Mouse (Mus musculus) urinary bladder, adult 18-20 months (tissue): ENCODE measurements at regions not wholly inside any gene's neighbourhood (a gene's known extent, or its start where the extent isn't known, plus 50 kb on each side); places are given as distances from the start of the nearest gene placed in this dataset.
"Not testable (repeated sequence)": the region's sequence is repeated elsewhere in the genome, so short reads cannot be mapped to it uniquely, and the experiment has no call there.

Source experiments
- DNase-seq, 2 experiments: peaks; one replicate each; pipeline ENCODE4 v3.0.0; 2022; ENCODE audit warnings: low spot score in 2 of 2, mixed read lengths in 2 of 2

DNA sequence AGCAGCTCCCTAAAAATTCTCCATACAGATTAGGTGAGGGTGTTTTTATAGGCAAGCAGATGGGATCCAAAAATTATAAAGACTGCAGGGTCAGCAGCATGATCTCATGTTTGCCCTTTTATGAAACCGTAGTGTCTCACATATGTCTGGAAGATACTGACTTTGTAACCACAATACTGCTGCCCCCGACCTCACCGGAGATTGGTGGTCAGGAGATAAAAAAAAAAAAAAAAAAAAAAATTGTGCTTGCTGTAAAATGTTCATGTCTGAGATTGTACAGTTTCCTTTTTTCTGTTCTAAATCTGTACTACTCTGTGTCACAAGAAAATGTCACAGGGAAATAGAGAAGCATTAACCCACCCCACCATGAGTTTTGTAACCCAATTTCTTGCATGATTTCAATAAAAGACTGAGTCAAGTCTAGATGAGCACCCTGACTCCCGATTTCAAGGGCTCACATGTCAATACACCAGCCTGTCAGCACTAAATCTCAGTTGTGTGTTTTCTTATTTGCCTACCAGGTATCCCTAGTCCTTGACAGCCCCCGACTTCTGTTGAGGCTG lies 169.5 kb upstream of the Ipo5 start:
- no peak for DNase-seq

DNA sequence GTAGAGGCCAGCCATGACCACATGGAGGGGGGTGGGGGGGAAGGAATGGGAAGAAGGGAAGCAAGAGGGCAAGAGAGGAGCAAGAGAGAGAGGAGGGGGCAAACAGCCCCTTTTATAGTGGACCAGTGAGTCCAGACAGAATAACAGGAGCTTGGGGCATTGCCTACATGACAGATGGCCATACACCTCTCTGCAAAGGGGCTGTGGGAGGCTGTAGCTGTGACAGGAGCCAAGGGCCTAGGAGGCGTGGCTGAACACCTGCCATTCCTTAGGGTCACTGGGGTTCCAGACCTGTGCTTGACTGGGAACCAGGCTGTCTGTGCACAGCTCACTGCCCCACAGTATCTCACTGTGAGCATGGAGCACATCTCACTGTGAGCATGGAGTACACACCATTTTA lies 157.0 kb upstream of the Ipo5 start:
- no peak for DNase-seq

DNA sequence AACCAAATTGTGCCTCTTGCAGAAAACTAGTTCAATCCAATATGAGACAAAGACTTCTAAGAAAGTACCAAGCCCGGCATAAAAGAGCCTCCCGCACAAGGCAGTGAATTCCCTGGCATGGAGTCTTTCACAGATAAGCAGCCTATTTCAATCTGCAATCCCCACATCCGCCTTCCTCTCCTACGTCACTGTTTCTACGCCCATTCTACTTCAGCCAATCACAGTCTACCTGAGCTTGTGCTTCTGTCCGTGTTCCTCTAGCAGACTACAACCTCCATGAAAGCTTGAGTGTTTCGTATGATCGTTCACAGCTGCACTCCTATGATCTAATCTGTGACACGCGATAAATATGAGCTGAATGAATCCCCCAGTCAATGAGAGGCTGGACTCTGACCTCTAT lies 155.6 kb upstream of the Ipo5 start:
- DNase-seq, result no peak

DNA sequence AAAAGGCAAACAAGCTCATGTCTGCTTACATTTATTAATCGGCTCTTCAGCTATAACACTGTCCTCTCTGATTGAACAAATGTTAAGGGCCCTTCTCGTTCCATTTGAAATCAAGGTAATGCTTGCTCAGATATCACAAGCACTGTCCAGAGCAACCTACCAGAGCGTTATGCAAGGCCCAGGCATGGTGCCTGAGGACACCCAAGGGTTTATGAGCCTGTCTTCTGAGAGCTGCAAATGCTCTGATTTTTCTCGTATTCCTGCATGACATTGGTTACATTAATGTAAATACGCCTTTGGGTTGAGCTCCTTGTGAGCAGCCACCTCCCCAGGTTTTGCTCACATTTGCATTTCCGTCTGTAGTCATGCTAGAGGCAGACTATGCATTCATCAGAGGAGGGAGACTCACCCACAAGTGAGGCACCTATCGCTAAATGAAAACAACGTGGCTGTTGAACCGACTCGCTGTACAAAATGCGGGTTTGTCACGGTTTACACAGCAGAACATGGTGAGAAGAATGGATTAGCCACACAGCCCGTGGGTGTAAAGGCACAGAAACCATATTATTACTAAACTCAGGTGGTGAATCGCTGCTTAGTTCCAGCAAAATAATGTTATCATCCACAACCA lies 152.7 kb upstream of the Ipo5 start:
- no peak for DNase-seq

DNA sequence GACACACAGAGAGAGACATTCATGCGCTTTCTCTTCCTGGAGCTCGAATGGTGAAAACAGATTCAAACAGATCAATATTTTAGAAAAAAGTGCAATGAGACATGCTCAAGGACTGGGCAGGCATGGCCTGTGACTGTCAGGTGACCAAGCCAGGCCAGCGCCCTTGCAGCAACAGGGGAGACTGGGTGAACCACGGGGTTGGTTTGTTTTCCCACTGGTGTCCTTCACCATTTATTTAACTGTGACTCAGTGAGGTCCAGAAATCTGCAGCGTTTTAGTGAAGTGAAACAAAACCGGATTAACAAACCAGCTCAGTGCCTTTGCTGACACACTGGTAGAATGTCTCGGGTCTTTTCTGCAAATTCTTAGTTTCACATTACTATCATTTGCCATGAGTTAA lies 148.9 kb upstream of the Ipo5 start:
- DNase-seq, result no peak

DNA sequence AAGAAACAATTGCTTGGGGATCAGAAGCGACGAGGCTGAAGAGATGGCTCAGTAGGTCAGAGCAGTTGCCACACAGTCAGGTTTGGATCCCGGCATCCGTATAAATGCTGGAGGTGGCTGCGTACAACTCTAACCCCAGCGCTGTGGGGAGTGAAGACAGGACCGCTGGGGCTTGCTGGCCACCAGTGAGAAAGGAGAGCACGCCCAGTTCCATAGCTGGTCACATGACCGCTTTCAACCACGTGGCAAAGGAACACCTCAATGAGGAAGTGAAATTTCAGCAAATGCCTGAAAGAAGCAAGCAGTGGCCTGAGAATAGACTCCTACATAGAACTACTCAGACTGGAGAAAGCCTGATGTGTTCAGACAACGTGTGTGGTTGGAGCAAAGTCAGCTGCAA lies 148.3 kb upstream of the Ipo5 start:
- no peak for DNase-seq

DNA sequence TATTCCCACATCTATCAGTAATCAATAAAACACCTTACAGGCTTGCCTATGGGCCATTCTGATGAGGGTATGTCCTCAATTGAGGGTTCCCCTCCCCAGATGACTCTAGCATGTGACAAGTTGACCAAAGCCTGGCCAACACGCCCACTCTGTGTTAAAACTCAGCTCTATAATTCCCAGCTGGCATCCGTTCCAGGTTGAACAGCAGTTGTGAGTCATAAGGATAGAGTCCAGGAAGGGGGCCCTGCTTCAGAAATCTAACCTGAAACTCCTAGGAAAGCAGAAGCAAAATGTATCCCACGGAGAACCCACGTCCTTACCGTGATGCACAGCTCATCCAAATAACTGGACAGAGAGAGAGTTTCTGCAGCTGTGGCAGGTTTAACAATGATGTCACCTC lies 147.2 kb upstream of the Ipo5 start:
- DNase-seq, result no peak

DNA sequence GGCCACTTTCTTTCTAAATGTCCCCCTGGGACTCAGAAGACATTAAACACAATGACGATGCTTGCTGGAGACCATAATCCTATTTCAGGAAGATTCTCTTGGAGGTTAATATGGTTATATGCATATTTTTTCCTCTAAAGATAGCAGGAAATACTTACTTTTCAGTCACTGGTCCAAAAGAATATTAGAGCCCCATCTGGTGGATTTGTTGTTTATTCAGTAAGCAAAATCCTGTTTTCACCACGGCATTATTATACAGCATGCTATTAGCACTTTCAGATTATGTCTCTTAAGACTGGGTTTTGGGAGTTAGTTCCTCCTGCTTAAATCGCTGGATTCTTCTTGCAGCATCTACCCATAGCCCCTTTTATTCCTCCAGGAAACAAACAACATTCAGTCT lies 146.6 kb upstream of the Ipo5 start:
- DNase-seq, result no peak

DNA sequence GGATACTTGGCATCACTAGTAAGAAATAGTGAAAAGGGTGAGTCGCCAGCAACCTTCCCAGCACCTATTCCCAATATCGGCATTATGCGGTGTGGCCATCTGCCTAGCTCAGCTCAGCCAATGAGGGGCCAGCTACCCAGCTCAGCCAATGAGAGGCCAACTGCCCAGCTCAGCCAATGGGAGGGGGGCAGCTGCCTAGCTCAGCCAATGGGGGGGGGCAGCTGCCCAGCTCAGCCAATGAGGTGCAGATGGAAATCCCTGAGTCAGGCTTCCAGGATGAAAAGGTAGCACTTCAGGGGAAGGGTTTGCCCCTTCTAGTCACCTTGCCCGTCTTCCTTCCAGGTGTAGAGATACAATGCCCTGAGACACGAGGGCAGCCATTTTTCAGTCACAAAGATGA lies 144.6 kb upstream of the Ipo5 start:
- DNase-seq, result no peak

DNA sequence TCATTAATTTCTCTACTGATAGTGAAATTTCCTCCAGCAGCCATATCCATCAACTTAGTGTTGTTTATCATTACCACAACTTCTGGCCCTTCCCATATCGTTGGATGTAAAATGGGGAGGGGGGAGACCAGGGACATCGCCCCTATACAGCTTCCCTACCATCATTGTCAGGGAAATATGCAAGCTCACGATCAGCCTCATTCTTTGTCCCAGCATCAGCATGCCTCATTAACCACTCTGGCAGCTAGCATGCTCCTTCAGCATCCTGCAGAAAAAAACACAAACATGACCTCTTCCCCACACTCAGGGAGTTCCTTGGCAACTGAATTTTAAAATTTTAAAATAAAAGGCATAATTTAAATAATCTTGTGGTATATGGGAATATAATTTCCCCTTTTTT lies 140.4 kb upstream of the Ipo5 start:
- DNase-seq, result no peak

DNA sequence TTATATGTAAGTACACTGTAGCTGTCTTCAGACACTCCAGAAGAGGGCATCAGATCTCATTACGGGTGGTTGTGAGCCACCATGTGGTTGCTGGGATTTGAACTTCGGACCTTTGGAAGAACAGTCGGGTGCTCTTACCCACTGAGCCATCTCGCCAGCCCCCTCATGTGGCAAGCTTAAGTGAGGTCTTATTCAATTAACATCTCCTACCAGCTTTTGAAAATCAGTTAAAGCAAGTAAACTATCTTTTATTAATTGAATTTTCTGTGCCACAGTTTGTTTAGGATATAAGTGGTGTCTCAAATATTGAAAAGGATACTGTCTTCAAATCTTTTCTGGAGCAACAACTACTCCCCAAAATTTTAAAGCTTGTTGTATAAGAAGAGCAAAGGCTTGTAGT lies 138.0 kb upstream of the Ipo5 start:
- not testable (repeated sequence) for DNase-seq

DNA sequence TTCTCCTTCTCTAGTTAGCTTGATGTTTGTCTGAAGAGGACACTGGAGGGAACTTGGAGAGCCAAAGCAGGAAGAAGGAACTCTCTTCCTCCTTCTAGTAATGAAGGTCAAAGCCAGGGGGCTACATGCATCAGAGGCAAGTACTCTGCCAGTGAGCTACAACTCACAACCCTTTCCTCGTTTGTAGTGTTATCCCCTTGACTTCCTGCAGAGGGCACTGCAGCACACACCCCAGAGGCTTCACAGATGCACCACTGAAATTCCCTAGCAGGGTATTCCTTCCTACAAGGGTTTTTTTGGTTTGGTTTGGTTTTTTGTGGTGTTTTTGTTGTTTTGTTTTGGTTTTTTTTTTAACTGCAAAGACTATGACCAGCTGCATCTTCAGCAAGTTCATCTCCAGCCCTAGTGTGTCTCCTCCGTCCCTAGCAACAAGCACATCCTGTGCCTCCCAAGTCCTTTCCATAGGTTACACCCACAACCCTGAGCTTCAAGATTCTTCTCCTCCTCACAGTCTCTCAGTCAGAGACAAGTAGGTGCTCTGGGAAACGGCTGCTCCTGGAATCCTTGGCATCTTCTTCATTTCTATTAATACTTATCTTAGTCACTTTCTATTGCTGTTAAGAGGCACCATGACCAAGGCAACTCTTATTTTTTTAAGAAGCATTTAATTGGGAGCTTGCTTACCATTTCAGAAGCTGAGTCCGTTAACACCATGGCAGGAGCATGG lies 119.0 kb upstream of the Ipo5 start:
- DNase-seq, result no peak

DNA sequence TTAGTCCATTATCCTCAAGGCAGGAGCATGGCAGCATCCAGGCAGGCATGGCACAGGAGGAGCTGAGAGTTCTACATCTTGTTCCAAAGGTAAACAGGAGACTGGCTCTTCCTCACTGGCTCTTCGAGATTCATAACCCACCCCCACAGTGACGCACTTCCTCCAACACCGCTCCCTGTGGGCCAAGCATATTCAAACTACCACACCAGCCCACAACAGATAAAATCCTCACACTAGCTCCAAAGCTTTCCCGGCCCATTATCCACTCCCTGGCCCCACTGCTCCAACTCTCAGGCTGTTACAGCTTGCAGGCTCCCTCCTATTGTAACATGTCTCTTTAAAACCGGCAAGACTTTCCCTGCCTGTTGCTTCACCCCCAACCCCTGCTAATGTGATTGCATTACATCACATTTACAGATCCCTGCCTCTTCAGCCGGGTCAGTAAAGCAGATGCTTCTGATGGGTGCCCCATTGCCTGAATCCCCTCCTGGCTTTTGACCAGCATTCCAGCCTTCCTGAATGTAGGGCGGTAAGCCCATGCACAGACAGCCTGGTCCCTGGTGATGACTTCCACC lies 113.0 kb upstream of the Ipo5 start:
- no peak for DNase-seq

DNA sequence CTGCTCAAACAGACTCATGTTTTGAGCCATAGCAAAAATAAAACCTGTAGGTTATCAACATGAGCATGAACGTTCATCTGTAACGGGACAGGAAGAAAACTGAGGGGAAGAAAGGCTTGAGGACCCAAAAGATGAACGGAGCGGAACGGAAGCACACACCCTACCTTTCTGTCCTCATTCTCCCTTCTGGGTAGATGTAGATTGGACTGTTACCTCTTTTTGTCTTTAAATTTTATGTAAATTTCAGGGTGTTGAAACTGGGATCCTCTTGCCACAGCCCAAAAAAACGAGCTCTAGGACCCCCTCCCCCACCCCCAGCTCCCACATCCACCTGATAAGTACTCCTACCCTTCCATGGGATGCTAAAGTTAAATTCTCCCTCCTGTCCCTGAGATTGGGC lies 107.8 kb upstream of the Ipo5 start:
- DNase-seq, result no peak

DNA sequence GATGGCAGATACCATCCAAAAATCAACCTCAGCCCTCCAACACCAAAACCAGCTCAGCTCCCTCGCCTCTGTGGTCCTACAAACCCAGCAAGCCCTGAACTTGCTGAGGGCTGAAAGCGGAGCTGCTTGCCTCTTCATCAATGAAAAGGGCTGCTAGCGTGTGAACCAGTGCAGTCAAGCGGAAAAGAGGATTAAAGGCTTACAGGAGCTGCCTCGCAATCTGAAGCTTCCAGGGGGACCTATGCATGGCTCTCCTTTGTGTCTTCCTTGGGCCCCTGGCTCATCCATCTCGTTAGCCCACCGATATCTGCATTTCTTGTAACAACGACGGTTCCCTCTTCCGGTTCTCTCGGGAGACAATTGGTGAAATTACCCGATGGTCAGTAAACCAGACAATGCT lies 107.3 kb upstream of the Ipo5 start:
- DNase-seq, result no peak

DNA sequence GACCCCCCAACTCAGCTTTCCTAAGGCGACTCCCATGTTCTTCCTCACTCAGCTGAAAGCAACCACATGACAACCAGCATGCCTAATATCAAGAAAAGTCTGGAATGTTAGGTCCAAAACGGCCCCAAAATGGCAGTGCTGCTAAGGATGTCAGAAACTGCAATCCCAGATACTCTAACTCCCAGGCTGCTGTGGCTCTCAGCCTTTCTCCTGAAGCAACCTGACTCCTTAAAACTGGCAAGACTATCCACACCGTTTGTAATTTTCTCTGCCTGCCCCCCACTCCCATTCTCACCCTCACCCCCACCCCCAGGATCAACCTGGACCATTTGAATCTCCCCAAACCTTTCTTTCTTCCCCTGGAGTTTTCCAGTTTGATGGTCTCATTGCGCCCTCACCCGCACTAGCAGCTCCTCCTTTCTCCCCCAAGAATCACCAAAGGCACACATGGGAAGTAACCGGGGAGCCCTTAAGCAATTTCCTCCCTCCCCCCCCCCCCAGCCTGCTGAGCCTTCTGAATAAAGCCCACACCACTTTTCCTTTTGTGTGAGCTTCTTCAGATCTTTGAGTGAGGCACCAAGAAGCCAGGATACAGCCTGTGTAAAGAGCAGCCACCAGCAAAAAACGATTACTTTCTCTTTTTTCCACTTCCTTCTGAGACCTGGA lies 106.7 kb upstream of the Ipo5 start:
- no peak for DNase-seq

DNA sequence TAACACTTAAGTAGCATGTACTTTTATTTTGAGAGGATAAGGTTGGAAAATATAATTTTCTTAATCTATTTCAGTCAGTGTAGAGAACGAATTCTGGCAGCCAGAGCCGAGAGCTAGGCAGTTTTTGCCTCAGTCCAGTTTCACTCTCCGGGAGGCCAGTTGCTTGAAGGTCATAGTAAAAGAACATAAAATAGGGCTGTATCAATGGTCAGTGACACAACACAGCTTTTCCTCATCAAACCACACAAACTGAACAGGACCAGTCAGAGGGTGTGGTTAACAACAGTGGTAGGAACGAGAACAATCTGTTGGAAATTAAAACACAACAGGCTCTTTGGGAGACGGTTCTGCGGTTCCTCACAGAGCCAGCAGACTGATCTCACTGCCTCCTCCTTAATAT lies 105.9 kb upstream of the Ipo5 start:
- no peak for DNase-seq

DNA sequence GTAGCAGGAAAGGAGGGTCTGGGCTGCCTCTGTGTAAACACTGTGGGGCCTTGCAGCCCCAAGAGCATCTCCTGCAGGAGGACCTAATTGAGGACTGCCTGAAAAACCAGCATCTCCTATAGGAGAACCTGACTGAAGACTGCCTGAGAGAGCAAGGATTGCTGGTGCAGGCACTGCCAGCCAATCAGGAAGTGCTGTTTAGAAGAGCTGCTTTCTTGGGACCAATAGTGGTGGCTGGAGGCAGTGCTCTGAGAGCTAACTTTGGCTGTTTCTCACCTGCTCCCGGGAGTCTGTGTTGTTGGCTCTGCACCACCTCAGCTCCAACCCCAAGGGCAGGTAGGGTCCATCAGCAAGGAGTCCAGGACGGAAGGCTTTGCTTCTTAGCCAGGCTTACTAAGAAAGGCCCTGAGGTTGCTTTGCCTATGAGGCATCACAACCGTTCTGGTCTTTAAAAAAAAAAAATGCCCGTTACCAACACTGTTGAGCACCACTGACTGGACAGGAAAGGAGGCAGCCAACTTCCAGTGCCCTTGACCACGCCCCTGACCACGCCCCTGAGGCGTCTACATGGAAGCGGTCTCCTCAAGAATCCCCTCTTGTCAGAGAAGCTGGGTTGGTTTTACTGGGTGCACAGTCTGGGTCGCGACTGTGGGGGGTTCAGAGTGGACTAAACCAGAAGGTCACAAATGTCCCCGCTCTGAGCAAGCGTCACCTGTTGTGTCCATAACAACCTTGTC lies 105.0 kb upstream of the Ipo5 start:
- not testable (repeated sequence) for DNase-seq

DNA sequence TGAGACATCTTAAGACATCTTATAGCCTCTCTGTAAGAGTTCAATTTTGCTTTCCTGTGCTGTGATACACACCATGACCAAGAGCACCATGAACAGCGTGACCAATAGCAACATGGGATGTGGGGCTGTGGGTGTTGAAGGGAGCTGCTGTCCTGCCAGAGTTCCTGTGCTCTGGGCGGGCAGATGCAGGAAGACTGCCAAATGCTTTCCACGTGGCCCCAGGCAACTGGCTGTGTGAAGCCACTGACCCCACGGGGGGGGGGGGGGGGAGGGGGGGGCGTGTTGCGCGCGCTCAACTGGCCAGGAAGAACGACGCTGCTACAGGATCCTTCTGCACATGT lies 104.5 kb upstream of the Ipo5 start:
- DNase-seq, result no peak

DNA sequence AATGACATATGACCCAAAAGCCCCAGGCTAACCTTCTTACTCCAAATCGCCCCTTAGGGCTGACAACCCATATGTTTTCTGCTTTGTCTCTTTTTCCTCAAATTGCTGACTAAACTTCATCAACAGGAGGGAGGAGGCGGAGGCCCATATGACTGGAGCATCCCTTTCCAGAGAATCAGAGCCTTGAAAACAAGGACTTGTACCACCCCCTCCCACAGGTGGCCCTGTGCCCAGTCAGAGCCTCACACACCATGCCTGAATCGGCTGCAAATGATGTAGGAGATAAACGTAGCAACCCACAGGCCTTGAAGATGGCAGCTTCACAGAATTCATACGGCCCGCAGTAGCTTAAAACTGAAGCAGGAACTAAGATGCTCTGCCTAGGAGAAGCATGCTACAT lies 101.7 kb upstream of the Ipo5 start:
- DNase-seq, result no peak

DNA sequence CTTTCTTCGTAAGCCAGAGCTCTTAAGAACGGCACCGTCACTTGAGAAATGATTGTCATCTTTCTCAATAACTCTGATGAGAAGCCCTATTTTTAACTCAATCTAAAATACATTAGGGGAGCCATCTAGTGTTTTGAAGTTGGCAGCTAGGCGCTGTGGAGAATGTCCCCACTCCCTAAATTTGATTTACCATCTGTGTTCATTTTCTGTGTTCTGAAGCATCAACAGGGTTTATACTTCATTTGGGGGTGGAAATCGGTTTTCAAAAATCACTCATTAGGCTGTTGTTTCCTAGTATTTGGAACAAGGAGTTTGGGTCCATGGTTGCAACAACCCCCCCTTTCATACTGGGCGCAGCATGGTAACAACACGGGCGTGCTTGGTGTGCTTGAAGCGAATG lies 97.1 kb upstream of the Ipo5 start:
- no peak for DNase-seq

DNA sequence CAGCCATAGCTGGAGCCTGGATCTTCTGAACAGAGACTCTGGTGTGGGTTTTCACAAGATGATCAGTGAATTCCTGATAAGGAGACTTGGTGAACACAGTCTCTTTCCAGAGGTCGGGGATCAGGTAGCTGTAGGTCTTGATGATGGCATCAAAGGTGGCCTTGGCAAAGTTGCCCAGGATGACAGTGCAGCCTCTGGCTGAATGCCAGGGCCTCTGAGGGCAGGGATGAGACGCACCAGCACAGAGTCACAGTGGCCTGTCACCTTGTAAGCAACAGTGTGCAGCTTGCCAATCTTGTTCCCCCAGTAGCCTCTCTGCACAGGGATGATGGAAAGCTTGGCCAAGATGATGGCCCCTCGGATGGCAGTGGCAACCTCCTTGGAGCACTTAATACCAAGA lies 95.9 kb upstream of the Ipo5 start:
- not testable (repeated sequence) for DNase-seq
